ENCODE assay signal across 18 mouse cellular contexts in the genomic region with DNA sequence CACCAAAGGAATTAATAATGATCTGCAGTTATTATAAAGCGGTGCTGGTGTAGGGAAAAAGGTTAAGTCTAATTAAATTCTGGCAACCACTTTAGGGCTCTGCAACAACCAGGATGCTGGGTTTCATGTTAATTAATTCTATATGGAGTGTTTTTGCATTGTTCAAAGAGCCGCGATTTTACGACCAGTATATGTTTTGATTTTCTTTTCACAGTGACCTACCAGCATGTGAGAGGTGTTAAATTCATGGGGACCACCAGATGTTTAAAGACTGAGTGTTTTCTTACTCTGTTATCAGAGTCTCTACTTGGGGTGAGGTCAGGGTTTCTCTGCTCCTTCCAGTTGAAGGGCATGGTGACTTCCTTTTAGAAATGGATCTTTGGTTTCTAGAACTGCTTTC.
"Had no signal": no experiment of that assay in that cellular context is flagged by ENCODE, and none has a peak within 500 bp of the region (broad histone marks: within the 10 kb centered on the region; RNA-seq: fewer than 3 reads in every experiment).

No protein-coding gene starts in this region.

- H3K4me2 ChIP-seq: liver, embryonic 15.5 days; lung, embryonic 15.5 days; midbrain, embryonic 12.5 days; midbrain, embryonic 15.5 days; neural tube, embryonic 13.5 days; neural tube, embryonic 15.5 days; stomach, embryonic 15.5 days had no signal

- H3K27me3 ChIP-seq: liver, embryonic 15.5 days; lung, embryonic 15.5 days; midbrain, embryonic 12.5 days; midbrain, embryonic 15.5 days; neural tube, embryonic 15.5 days; stomach, embryonic 15.5 days had no signal

- H3K36me3 ChIP-seq: liver, embryonic 15.5 days; lung, embryonic 15.5 days; midbrain, embryonic 12.5 days; midbrain, embryonic 15.5 days; neural tube, embryonic 13.5 days; neural tube, embryonic 15.5 days; stomach, embryonic 15.5 days had no signal

- DNase-seq: liver, postnatal 0 days; lung, adult 2 months; lung, postnatal 14 days; lung, postnatal 36 days; right cerebral cortex, postnatal 14 days; thymus, adult 2 months; thymus, postnatal 25 days had no signal

- H3K9ac ChIP-seq: liver, embryonic 15.5 days; liver, postnatal 0 days; lung, embryonic 15.5 days; midbrain, embryonic 12.5 days; midbrain, embryonic 15.5 days; neural tube, embryonic 13.5 days; neural tube, embryonic 15.5 days; stomach, embryonic 15.5 days had no signal

- H3K4me3 ChIP-seq: liver, embryonic 15.5 days; lung, embryonic 15.5 days; megakaryocyte, embryonic 14.5 days; midbrain, embryonic 12.5 days; midbrain, embryonic 15.5 days; neural tube, embryonic 13.5 days; neural tube, embryonic 15.5 days; stomach, embryonic 15.5 days had no signal

- H3K27ac ChIP-seq: liver, embryonic 15.5 days; lung, embryonic 15.5 days; macrophage; midbrain, embryonic 12.5 days; midbrain, embryonic 15.5 days; neural tube, embryonic 13.5 days; neural tube, embryonic 15.5 days; stomach, embryonic 15.5 days; stomach, postnatal 0 days had no signal

- H3K4me1 ChIP-seq: liver, embryonic 15.5 days; lung, embryonic 15.5 days; megakaryocyte, embryonic 14.5 days; midbrain, embryonic 12.5 days; midbrain, embryonic 15.5 days; stomach, embryonic 15.5 days had no signal

- ATAC-seq: liver, postnatal 0 days; lung, postnatal 0 days; midbrain, embryonic 15.5 days had no signal

- H3K9me3 ChIP-seq: liver, embryonic 15.5 days; lung, embryonic 15.5 days; midbrain, embryonic 12.5 days; midbrain, embryonic 15.5 days; neural tube, embryonic 13.5 days; neural tube, embryonic 15.5 days; stomach, embryonic 15.5 days had no signal
